ENCODE assay signal across 16 mouse cellular contexts in the genomic region with DNA sequence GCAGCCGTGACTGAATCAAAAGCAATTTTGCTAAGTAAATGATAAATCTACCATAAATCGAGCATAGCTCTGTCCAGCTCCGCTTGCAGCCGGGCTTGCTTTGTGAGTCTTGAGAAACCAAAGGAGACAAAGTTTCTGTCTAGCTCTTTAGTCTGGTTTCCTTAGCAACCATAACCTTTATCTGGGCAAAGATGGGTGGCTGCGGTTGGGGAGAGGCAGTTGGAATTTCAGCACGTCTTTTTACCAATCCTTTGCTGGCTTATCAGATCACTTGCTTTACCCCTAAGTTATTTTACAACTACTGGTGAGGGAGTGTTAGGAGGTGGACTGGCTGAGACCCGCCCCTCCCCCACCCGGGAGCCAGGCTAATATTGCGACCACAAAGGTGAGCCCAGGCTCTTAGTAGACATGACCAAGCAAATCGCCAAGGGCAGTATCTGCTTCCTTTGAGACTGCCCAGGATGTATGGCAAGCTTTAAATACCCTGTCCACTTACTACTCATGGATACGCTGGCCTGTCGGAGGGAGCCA. TPM values are rescaled to one million over a fixed set of nuclear protein-coding genes. Genes with fewer than 3 reads are reported as not detected.
A peak's percentile ranks its signal among the peaks of the same experiment; 100 is the strongest.
DNase-seq lines count a peak whose midpoint lies in the region; ATAC-seq and TF ChIP-seq lines count a peak whose summit lies in the region.
"Had no signal": no experiment of that assay in that cellular context is flagged by ENCODE, and none has a peak within 500 bp of the region (broad histone marks: within the 10 kb centered on the region; RNA-seq: fewer than 3 reads in every experiment).

No protein-coding gene starts in this region.

- WGBS in neural tube, embryonic 11.5 days = 39% methylated on average over 12 of the region's 12 CpGs
- 20% methylated on average over 12 of the region's 12 CpGs for WGBS in forebrain, embryonic 16.5 days
- 34% methylated on average over 12 of the region's 12 CpGs for WGBS in midbrain, embryonic 11.5 days
- 48% methylated on average over 12 of the region's 12 CpGs for WGBS in heart, embryonic 12.5 days

- ATAC-seq in neural tube, embryonic 11.5 days (ENCODE audit: insufficient read depth, low FRiP score, low TSS enrichment) = no peak
- peak; percentile 3; the same call in 1 of the 2 replicates for ATAC-seq in forebrain, embryonic 16.5 days
- ATAC-seq in midbrain, embryonic 11.5 days (ENCODE audit: low FRiP score) = no peak; the same call in 1 of the 2 replicates
- ATAC-seq in heart, embryonic 12.5 days (ENCODE audit: insufficient number of reproducible peaks, low FRiP score) = no peak
- no peak for ATAC-seq in CD4-positive, CD25-positive, alpha-beta regulatory T cell, adult 4 months
- ATAC-seq: activated CD4-positive, CD25-positive, alpha-beta regulatory T cell, adult 4 months; liver, postnatal 0 days had no signal

- peak overlapping the region; percentile 17; the same call in 1 of the 2 replicates for H3K27ac ChIP-seq in neural tube, embryonic 11.5 days (ENCODE audit: low read depth, low read length)
- H3K27ac ChIP-seq in forebrain, embryonic 16.5 days (ENCODE audit: low read length) = peak overlapping the region; percentile 91
- peak overlapping the region; percentile 87 for H3K27ac ChIP-seq in midbrain, embryonic 11.5 days (ENCODE audit: low read depth, low read length)
- H3K27ac ChIP-seq in heart, embryonic 12.5 days (ENCODE audit: poor library complexity, severe bottlenecking) = no peak overlapping the region
- no peak overlapping the region for H3K27ac ChIP-seq in left cerebral cortex, adult 2 months
- H3K27ac ChIP-seq: kidney, postnatal 0 days; limb, embryonic 13.5 days; stomach, embryonic 15.5 days had no signal

- no peak overlapping the region for H3K4me3 ChIP-seq in neural tube, embryonic 11.5 days (ENCODE audit: low read depth, low read length)
- H3K4me3 ChIP-seq in forebrain, embryonic 16.5 days (replicated peaks; ENCODE audit: low read length) = no peak overlapping the region
- H3K4me3 ChIP-seq in midbrain, embryonic 11.5 days (ENCODE audit: low read depth, low read length) = no peak overlapping the region
- no peak overlapping the region for H3K4me3 ChIP-seq in heart, embryonic 12.5 days
- no peak overlapping the region for H3K4me3 ChIP-seq in left cerebral cortex, adult 2 months
- H3K4me3 ChIP-seq: limb, embryonic 13.5 days; megakaryocyte, embryonic 14.5 days; stomach, embryonic 15.5 days had no signal

- no peak for TF ChIP-seq CTCF in left cerebral cortex, adult 2 months (IDR thresholded peaks at IDR 0.05)

- no peaks in the 10 kb centered on the region for H3K27me3 ChIP-seq in neural tube, embryonic 11.5 days (ENCODE audit: control insufficient read depth, insufficient read depth, low read length)
- no peaks in the 10 kb centered on the region for H3K27me3 ChIP-seq in forebrain, embryonic 16.5 days (replicated peaks; ENCODE audit: control insufficient read depth, insufficient read depth, low read length)
- H3K27me3 ChIP-seq in midbrain, embryonic 11.5 days (ENCODE audit: control insufficient read depth, insufficient read depth, low read length) = no peaks in the 10 kb centered on the region
- H3K27me3 ChIP-seq in heart, embryonic 12.5 days (replicated peaks) = 0 out of 2 replicates have a peak, but pooled peaks cover 8% of the 10 kb centered on the region
- H3K27me3 ChIP-seq: stomach, embryonic 15.5 days had no signal

- H3K4me1 ChIP-seq in neural tube, embryonic 11.5 days (ENCODE audit: control insufficient read depth, insufficient read depth, low read length) = peaks cover 17% of the 10 kb centered on the region
- peaks cover 49% of the 10 kb centered on the region for H3K4me1 ChIP-seq in forebrain, embryonic 16.5 days (replicated peaks; ENCODE audit: control insufficient read depth, insufficient read depth, low read length)
- peaks cover 56% of the 10 kb centered on the region for H3K4me1 ChIP-seq in midbrain, embryonic 11.5 days (ENCODE audit: control insufficient read depth, insufficient read depth, low read length)
- H3K4me1 ChIP-seq in heart, embryonic 12.5 days (replicated peaks) = peaks cover 28% of the 10 kb centered on the region; the same call in 1 of the 2 replicates

- H3K9ac ChIP-seq in neural tube, embryonic 11.5 days (ENCODE audit: low read length) = no peak overlapping the region
- H3K9ac ChIP-seq in forebrain, embryonic 16.5 days (replicated peaks; ENCODE audit: low read depth, low read length) = no peak overlapping the region
- H3K9ac ChIP-seq in midbrain, embryonic 11.5 days (ENCODE audit: low read length) = no peak overlapping the region
- H3K9ac ChIP-seq in heart, embryonic 12.5 days = no peak overlapping the region
- H3K9ac ChIP-seq: limb, embryonic 13.5 days; liver, postnatal 0 days; stomach, embryonic 15.5 days had no signal

- no peaks in the 10 kb centered on the region for H3K36me3 ChIP-seq in neural tube, embryonic 11.5 days (ENCODE audit: control insufficient read depth, insufficient read depth, low read length)
- no peaks in the 10 kb centered on the region for H3K36me3 ChIP-seq in forebrain, embryonic 16.5 days (ENCODE audit: control insufficient read depth, insufficient read depth)
- H3K36me3 ChIP-seq in midbrain, embryonic 11.5 days (ENCODE audit: control insufficient read depth, insufficient read depth, low read length) = no peaks in the 10 kb centered on the region
- H3K36me3 ChIP-seq in heart, embryonic 12.5 days = peaks cover 9% of the 10 kb centered on the region
- H3K36me3 ChIP-seq: stomach, embryonic 15.5 days had no signal

- H3K4me2 ChIP-seq in neural tube, embryonic 11.5 days (ENCODE audit: low read depth) = no peak overlapping the region
- H3K4me2 ChIP-seq in forebrain, embryonic 16.5 days (ENCODE audit: low read length) = peak overlapping the region; percentile 28; the same call in 1 of the 2 replicates
- peak overlapping the region; percentile 16; the same call in 1 of the 2 replicates for H3K4me2 ChIP-seq in midbrain, embryonic 11.5 days
- H3K4me2 ChIP-seq in heart, embryonic 12.5 days = no peak overlapping the region
- H3K4me2 ChIP-seq: heart, embryonic 11.5 days; limb, embryonic 13.5 days; stomach, embryonic 15.5 days had no signal

- intact Hi-C loops in left cerebral cortex, adult 2 months (cut with DNase I) = loop anchor here (5.0 kb wide), 1 partner anchor 125 kb away; no protein-coding TSS in a partner anchor

- no peaks in the 10 kb centered on the region for H3K9me3 ChIP-seq in neural tube, embryonic 11.5 days (ENCODE audit: control insufficient read depth, low read length)
- H3K9me3 ChIP-seq in forebrain, embryonic 16.5 days (ENCODE audit: control insufficient read depth, low read length) = no peaks in the 10 kb centered on the region
- H3K9me3 ChIP-seq in midbrain, embryonic 11.5 days (ENCODE audit: control insufficient read depth, low read length) = no peaks in the 10 kb centered on the region
- no peaks in the 10 kb centered on the region for H3K9me3 ChIP-seq in heart, embryonic 12.5 days (replicated peaks)
- H3K9me3 ChIP-seq: limb, embryonic 13.5 days; stomach, embryonic 15.5 days had no signal

- peak; percentile 53 for DNase-seq in neural tube, embryonic 11.5 days (ENCODE audit: low spot score)
- DNase-seq in neural tube, embryonic 10.5 days (ENCODE audit: extremely low spot score, low spot score) = no peak
- DNase-seq in midbrain, embryonic 11.5 days (ENCODE audit: low spot score, missing footprints) = no peak
- no peak for DNase-seq in left cerebral cortex, adult 2 months (ENCODE audit: extremely low spot score in 1 of 2, low spot score in 2 of 2)
- DNase-seq: cerebellum, adult 8-10 months; liver, postnatal 0 days; thymus, postnatal 4 days had no signal

RNA-seq across cellular contexts. Expression of gene Enc1, which starts 16.0 kb away (rescaled TPM):
- polyA plus RNA-seq in neural tube, embryonic 11.5 days (2014; fragmentation: Nextera tagmentation; extraction: Ambion mirVana) = 23.6 and 24.3 TPM in 2 replicates
- polyA plus RNA-seq in forebrain, embryonic 16.5 days (2015; fragmentation: Nextera tagmentation; extraction: Ambion mirVana) = 133 and 143 TPM in 2 replicates
- 18.4 and 19.8 TPM in 2 replicates for polyA plus RNA-seq in midbrain, embryonic 11.5 days (2014; fragmentation: Nextera tagmentation; extraction: Ambion mirVana)
- polyA plus RNA-seq in heart, embryonic 12.5 days (2016; fragmentation: Nextera tagmentation; extraction: Ambion mirVana) = 4.5 and 5.7 TPM in 2 replicates
- polyA plus RNA-seq in CD4-positive, CD25-positive, alpha-beta regulatory T cell, adult 4 months (2017; shearing (Covaris generic)) = 1 to 10 TPM; 2.8 to 3.5 TPM
- 100 to 1,000 TPM; 653 to 683 TPM for total RNA-seq in left cerebral cortex, adult 2 months (2021)

RNA-seq across cellular contexts. Expression of gene Hexb, which starts 58.8 kb away (rescaled TPM):
- 25.3 and 26.7 TPM in 2 replicates for polyA plus RNA-seq in neural tube, embryonic 11.5 days (2014; fragmentation: Nextera tagmentation; extraction: Ambion mirVana)
- polyA plus RNA-seq in forebrain, embryonic 16.5 days (2015; fragmentation: Nextera tagmentation; extraction: Ambion mirVana) = 32.8 and 38.7 TPM in 2 replicates
- 25.8 and 26.1 TPM in 2 replicates for polyA plus RNA-seq in midbrain, embryonic 11.5 days (2014; fragmentation: Nextera tagmentation; extraction: Ambion mirVana)
- 32.5 and 33.1 TPM in 2 replicates for polyA plus RNA-seq in heart, embryonic 12.5 days (2016; fragmentation: Nextera tagmentation; extraction: Ambion mirVana)
- 10 to 100 TPM; 65.3 to 71.7 TPM for polyA plus RNA-seq in CD4-positive, CD25-positive, alpha-beta regulatory T cell, adult 4 months (2017; shearing (Covaris generic))
- total RNA-seq in left cerebral cortex, adult 2 months (2021) = 100 to 1,000 TPM; 102 to 103 TPM

Comparison
In these comparisons a context has a peak if more than half of its experiments do, and no peak if none do; other contexts are left out.
1. H3K27ac ChIP-seq: peak in neural tube, embryonic 11.5 days (single experiment), forebrain, embryonic 16.5 days (single experiment) and midbrain, embryonic 11.5 days (single experiment); none in heart, embryonic 12.5 days (single experiment) and left cerebral cortex, adult 2 months (single experiment).
2. H3K4me2 ChIP-seq: peak in forebrain, embryonic 16.5 days (single experiment) and midbrain, embryonic 11.5 days (single experiment); none in neural tube, embryonic 11.5 days (single experiment) and heart, embryonic 12.5 days (single experiment).